Mouse (Mus musculus): Measurements from ENCODE around the gene A2m. TPM values are rescaled to one million over a fixed set of nuclear protein-coding genes. Genes with fewer than 3 reads are reported as not detected.
A peak's percentile ranks its signal among the peaks of the same experiment; 100 is the strongest.

The A2m gene
- total RNA-seq (2014; rRNA removed) = 0.07 and 0.09 TPM in 2 replicates
- 0.04 TPM in 1 of 2 replicates, not detected in the other for polyA plus RNA-seq (2012; rRNA removed)

DNA sequence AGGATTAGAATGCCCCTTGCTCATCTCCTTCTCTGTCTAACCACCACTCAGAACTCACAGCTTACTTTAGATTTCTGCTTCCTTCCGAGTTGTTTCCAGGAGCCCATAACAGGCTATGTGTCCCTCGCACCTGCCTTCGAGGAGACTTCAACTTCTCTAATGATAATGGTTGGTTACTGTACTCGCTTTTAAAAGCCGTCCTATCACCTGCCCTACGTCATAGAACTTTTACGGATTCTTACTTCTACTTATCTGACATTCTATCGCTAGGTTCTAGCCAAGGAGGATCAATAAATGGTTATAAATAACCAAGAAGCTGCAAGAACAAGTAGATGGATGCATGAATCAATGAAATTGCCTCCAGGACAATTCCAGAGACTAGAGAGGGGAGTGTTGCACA, at the start of gene A2m:
Gene A2m (plus strand): TSS at position 301 of the 400 bp plus-strand sequence.
- 93% methylated on average over 8 of the region's 8 CpGs for WGBS
- H3K79me2 ChIP-seq (ENCODE audit: control insufficient read depth, insufficient read depth, low read length) = no peaks in the 10 kb centered on the region
- H3K27ac ChIP-seq (replicated peaks; ENCODE audit: insufficient read depth, low read depth, low read length) = no peak within 1 kb of the TSS
- H3K4me1 ChIP-seq (ENCODE audit: control insufficient read depth, insufficient read depth, low read length) = no peaks in the 10 kb centered on the region
- DNase-seq (ENCODE audit: extremely low read depth, low read depth, low spot score) = no peak
- no peak within 1 kb of the TSS for H3K9ac ChIP-seq (ENCODE audit: low read depth, low read length)
- H3K4me3 ChIP-seq (ENCODE audit: insufficient read depth, low read depth, low read length) = no peak within 1 kb of the TSS
- no peaks in the 10 kb centered on the region for H3K27me3 ChIP-seq (ENCODE audit: control insufficient read depth, insufficient read depth, low read length)
- no peaks in the 10 kb centered on the region for H3K36me3 ChIP-seq (ENCODE audit: control insufficient read depth, insufficient read depth, low read length)
- TF ChIP-seq CTCF (IDR thresholded peaks at IDR 0.05; ENCODE audit: low read depth, low read length) = no peak
- TF ChIP-seq POLR2A (IDR thresholded peaks at IDR 0.05; ENCODE audit: extremely low read depth, insufficient read depth, low read length) = no peak

DNA sequence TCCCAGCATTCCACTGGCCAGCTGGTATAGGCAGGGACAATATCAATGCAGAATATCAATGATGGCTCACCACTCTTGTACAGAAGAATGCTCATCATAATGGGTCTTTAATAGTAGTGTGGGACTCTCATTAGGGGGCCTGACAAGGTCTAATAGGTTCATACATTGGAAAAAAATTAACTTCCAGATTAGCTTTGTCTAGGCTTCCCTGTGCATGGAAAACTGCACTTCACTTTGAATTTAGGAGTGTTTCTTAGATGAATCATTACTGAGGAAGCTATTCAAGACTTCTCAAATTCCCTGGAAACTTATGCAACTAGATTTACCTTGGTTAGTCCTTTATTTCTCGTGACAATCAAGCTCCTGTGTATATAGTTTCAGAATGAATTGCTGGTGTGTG, 45.0 kb upstream of the A2m start:
- H3K36me3 ChIP-seq (ENCODE audit: control insufficient read depth, insufficient read depth, low read length) = no peaks in the 10 kb centered on the region
- H3K9ac ChIP-seq (ENCODE audit: low read depth, low read length) = no peak overlapping the region
- 57% methylated on average over 1 of the region's 1 CpGs for WGBS
- no peaks in the 10 kb centered on the region for H3K79me2 ChIP-seq (ENCODE audit: control insufficient read depth, insufficient read depth, low read length)
- TF ChIP-seq POLR2A (IDR thresholded peaks at IDR 0.05; ENCODE audit: extremely low read depth, insufficient read depth, low read length) = no peak
- no peak for TF ChIP-seq CTCF (IDR thresholded peaks at IDR 0.05; ENCODE audit: low read depth, low read length)
- no peak overlapping the region for H3K4me3 ChIP-seq (ENCODE audit: insufficient read depth, low read depth, low read length)
- no peaks in the 10 kb centered on the region for H3K27me3 ChIP-seq (ENCODE audit: control insufficient read depth, insufficient read depth, low read length)
- H3K4me1 ChIP-seq (ENCODE audit: control insufficient read depth, insufficient read depth, low read length) = no peaks in the 10 kb centered on the region
- no peak for DNase-seq (ENCODE audit: extremely low read depth, low read depth, low spot score)
- H3K27ac ChIP-seq (replicated peaks; ENCODE audit: insufficient read depth, low read depth, low read length) = no peak overlapping the region

DNA sequence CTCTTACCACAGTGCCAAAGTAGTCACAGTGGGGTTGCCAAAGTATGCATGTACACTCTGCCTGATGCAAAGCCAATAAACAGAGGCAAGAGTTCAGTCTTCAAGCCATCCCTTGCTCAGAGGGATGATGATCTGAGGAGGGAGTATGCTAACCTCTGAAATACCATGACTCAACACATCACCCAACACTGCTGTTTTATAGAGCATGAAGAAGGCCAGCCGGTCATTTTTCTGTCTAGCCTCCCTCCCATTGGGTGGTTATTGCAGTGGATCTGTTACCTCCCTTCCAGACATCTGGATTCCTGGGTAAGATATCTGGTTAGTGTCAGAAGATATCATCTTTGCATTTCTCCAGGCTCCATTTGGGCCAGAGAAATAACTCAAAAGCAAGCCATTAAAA, 34.2 kb upstream of the A2m start:
- no peak for DNase-seq (ENCODE audit: extremely low read depth, low read depth, low spot score)
- Histone ChIP-seq H3K9ac (ENCODE audit: low read depth, low read length) (no peak overlapping the region), H3K79me2 (ENCODE audit: control insufficient read depth, insufficient read depth, low read length) (no peaks in the 10 kb centered on the region), H3K4me3 (ENCODE audit: insufficient read depth, low read depth, low read length) (no peak overlapping the region), H3K27me3 (ENCODE audit: control insufficient read depth, insufficient read depth, low read length) (no peaks in the 10 kb centered on the region), H3K36me3 (ENCODE audit: control insufficient read depth, insufficient read depth, low read length) (no peaks in the 10 kb centered on the region), H3K4me1 (ENCODE audit: control insufficient read depth, insufficient read depth, low read length) (no peaks in the 10 kb centered on the region), H3K27ac (replicated peaks; ENCODE audit: insufficient read depth, low read depth, low read length) (no peak overlapping the region)
- no peak for TF ChIP-seq CTCF (IDR thresholded peaks at IDR 0.05; ENCODE audit: low read depth, low read length)
- TF ChIP-seq POLR2A (IDR thresholded peaks at IDR 0.05; ENCODE audit: extremely low read depth, insufficient read depth, low read length) = no peak
- 91% methylated on average over 1 of the region's 1 CpGs for WGBS

DNA sequence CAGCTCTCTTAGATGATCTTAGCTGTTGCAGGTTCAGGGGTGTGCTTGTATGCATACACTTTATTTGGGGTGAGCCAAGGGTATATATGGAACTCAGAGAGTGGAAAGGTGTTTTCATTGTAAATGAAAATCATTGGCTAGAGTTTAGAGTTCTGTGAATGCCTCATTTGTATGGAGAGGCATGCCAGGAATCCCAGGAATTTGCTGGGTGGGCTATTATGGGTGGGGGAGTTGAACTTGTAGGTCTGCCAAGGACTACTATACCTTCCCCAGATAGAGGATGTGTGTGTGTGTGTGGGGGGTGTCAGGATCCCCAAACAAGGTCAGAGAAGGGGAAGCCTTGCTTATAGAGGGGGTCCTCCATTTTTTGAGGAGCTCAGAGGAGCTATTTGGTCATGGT, 27.3 kb upstream of the A2m start:
- no peak for DNase-seq (ENCODE audit: extremely low read depth, low read depth, low spot score)
- Histone ChIP-seq H3K4me1 (ENCODE audit: control insufficient read depth, insufficient read depth, low read length) (no peaks in the 10 kb centered on the region), H3K27ac (replicated peaks; ENCODE audit: insufficient read depth, low read depth, low read length) (no peak overlapping the region), H3K79me2 (ENCODE audit: control insufficient read depth, insufficient read depth, low read length) (no peaks in the 10 kb centered on the region), H3K9ac (ENCODE audit: low read depth, low read length) (no peak overlapping the region), H3K36me3 (ENCODE audit: control insufficient read depth, insufficient read depth, low read length) (no peaks in the 10 kb centered on the region), H3K4me3 (ENCODE audit: insufficient read depth, low read depth, low read length) (no peak overlapping the region), H3K27me3 (ENCODE audit: control insufficient read depth, insufficient read depth, low read length) (no peaks in the 10 kb centered on the region)
- TF ChIP-seq POLR2A (IDR thresholded peaks at IDR 0.05; ENCODE audit: extremely low read depth, insufficient read depth, low read length) = no peak
- no peak for TF ChIP-seq CTCF (IDR thresholded peaks at IDR 0.05; ENCODE audit: low read depth, low read length)

DNA sequence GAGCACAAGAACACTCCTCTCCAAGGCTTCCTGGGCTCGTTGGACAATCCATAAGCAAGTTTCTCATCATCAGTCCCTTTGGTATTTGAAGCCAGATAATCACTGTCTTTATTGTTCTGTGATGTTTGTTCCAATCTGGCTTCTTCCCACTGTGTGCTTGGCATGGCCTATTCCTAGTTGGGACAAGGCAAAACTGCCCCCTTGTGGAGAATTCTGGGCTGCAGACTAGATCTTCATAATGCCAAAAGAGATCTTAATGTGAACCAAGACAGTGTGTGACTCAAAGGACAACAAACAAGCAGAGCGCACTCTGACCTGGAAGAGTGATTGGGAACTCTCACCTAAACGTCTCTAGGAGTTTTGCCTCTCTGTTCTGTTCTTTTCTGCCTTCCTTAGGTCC, 23.4 kb upstream of the A2m start:
- peak; percentile 47 for DNase-seq (ENCODE audit: extremely low read depth, low read depth, low spot score)
- Histone ChIP-seq H3K27ac (replicated peaks; ENCODE audit: insufficient read depth, low read depth, low read length) (no peak overlapping the region), H3K9ac (ENCODE audit: low read depth, low read length) (no peak overlapping the region), H3K4me3 (ENCODE audit: insufficient read depth, low read depth, low read length) (no peak overlapping the region), H3K4me1 (ENCODE audit: control insufficient read depth, insufficient read depth, low read length) (no peaks in the 10 kb centered on the region), H3K27me3 (ENCODE audit: control insufficient read depth, insufficient read depth, low read length) (no peaks in the 10 kb centered on the region), H3K36me3 (ENCODE audit: control insufficient read depth, insufficient read depth, low read length) (no peaks in the 10 kb centered on the region), H3K79me2 (ENCODE audit: control insufficient read depth, insufficient read depth, low read length) (no peaks in the 10 kb centered on the region)
- WGBS = 35% methylated on average over 3 of the region's 3 CpGs
- peak; percentile 27; the same call in 1 of the 2 replicates for TF ChIP-seq CTCF (IDR thresholded peaks at IDR 0.05; ENCODE audit: low read depth, low read length)
- no peak for TF ChIP-seq POLR2A (IDR thresholded peaks at IDR 0.05; ENCODE audit: extremely low read depth, insufficient read depth, low read length)

DNA sequence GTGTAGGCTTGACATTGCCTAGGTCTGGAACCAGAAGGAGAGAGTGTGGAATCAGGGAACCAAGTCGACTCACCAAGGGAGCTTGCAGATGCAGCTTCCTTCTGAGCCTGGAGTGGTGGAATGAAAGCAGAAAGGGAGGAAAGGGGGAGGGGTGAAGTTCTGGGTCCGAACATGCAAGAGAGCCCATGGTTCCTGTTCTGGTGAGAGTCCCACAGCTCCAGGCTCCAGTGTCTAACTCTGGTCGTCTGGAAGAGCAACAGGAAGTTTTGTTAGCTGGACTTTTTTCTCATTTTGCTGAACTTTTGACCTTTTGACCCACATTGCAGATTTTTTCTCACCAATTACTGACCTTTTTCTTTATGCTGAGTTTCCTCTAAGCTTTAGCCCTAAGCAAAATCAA, 17.7 kb upstream of the A2m start:
- no peaks in the 10 kb centered on the region for H3K27me3 ChIP-seq (ENCODE audit: control insufficient read depth, insufficient read depth, low read length)
- WGBS = 24% methylated on average over 3 of the region's 3 CpGs
- H3K27ac ChIP-seq (replicated peaks; ENCODE audit: insufficient read depth, low read depth, low read length) = no peak overlapping the region
- no peaks in the 10 kb centered on the region; the same call in 1 of the 2 replicates for H3K4me1 ChIP-seq (ENCODE audit: control insufficient read depth, insufficient read depth, low read length)
- DNase-seq (ENCODE audit: extremely low read depth, low read depth, low spot score) = peak; percentile 33
- no peak overlapping the region for H3K9ac ChIP-seq (ENCODE audit: low read depth, low read length)
- H3K79me2 ChIP-seq (ENCODE audit: control insufficient read depth, insufficient read depth, low read length) = no peaks in the 10 kb centered on the region
- no peak for TF ChIP-seq POLR2A (IDR thresholded peaks at IDR 0.05; ENCODE audit: extremely low read depth, insufficient read depth, low read length)
- no peak for TF ChIP-seq CTCF (IDR thresholded peaks at IDR 0.05; ENCODE audit: low read depth, low read length)
- H3K4me3 ChIP-seq (ENCODE audit: insufficient read depth, low read depth, low read length) = no peak overlapping the region
- H3K36me3 ChIP-seq (ENCODE audit: control insufficient read depth, insufficient read depth, low read length) = no peaks in the 10 kb centered on the region
